Mouse (Mus musculus) spleen, postnatal 14 days (tissue): ENCODE results near the gene Whamm.

ENCODE experiments used
- DNase-seq, 2 experiments: peaks; one replicate each; pipeline ENCODE4 v3.0.0; 2021 to 2022; ENCODE audit warnings: low spot score in 2 of 2

Gene Whamm

DNA sequence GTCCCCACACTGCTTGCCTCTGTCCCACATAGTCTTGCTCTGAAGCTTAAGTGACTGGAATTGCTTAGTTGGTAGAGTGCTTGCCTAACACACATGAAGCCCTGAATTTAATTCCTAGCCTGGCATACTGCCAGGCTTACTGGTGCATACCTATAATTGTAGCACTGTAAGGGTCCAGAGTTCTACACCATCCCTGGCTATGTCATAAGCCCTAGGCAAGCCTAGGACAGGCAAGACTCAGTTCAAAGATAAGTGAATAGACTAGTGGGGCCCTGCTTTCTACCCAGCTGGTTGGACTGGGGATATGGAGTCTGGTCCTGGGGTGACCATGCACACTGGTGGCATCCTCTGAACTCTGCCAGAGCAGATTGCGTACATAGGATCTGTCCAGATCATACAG is 26.6 kb downstream of the Whamm start:
- no peak for DNase-seq

DNA sequence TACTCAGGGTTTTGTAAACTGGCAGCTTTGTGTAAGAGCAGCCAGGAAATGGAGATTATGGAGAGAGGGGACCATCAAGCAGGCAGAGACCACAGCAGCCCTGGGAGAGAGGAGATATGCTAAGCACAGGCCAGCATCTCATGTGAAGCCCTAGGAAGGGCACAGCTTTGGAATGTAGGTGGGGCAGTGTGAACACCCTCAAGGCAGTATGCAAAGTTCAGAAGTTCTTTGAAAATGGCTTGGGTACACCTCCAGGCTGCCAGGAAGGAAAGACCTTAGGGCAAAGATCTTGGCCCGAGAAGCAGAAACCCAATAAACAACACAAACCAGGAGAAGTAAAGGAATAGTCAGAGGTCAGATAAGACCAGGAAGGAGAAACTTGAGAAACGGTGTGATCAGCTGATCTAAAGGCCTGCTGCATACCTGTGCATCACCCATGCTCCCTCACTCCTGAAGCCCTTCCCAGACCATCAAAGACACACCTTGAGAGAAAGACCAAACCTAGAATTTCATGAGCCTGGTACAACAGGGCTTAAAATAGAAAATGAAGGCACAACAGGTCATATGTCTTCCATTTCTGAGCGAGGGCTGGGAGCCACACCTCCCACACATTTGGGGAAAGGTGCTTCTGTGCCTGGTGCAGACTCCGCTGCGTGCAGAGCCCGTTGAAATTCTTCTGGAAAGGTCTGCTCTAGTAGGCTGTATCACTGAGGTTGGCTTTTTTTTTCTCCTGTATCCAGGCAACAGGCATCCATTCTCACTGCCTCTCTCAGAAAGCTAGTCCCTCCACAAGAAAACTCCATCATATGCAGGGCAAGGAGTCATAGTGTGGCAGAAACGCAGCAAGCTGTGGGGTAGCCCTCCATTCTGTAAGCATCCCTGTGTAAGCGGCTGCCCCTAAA is 28.6 kb downstream of the Whamm start:
- no peak for DNase-seq

DNA sequence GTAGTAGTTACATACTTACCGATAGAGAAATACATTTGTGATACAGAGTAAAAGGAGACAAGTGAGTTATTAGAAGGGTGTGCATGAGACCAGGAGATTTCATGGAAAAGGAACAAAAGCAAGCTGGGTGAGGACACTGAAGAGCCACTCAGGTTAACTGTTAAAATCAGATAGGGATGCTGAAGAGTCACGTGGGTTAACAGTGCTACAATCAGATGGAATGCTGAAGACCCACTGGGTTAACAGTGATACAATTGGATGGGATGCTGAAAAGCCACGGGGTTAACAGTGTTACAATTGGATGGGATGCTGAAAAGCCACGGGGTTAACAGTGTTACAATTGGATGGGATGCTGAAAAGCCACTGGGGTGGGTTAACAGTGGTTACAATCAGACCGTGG is 33.9 kb downstream of the Whamm start:
- no peak for DNase-seq

DNA sequence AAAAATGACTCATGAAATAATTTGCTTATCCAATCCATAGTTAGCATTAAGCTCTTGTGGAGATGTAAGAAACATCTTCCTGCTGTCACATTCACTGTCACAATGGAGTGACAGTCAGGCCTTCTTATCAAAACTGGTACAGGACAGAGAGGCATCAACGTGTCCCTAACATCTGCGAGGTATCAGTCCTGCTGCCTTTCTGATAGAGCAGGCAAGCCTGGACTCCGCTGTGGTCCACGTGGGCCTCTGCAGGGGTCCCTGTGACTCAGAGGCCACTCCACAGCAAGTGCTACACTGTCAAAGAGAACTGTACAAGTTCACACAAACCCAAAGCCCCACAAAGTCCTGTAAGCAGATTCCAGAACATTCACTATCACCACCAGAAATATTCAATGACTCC is 34.4 kb downstream of the Whamm start:
- no peak for DNase-seq

DNA sequence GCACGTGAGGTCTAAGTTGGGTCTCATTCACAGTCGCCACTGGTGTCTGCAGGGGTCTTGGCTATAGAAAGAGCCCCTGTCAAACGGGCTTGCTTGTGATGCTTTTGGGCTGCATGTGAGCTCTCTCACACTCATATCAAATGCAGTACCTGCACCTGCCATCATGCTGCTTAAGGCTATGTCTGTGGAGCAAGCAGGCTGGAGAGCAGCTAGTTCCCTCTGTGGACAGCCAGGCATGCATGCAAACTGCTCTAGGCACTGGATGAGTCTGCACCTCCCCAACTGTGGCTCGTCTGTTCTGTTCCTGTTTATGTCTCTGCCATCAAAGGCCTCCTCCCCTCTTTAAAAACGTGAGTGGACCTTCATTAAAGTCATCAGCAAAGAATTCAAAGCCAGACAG is 35.4 kb downstream of the Whamm start:
- no peak for DNase-seq

DNA sequence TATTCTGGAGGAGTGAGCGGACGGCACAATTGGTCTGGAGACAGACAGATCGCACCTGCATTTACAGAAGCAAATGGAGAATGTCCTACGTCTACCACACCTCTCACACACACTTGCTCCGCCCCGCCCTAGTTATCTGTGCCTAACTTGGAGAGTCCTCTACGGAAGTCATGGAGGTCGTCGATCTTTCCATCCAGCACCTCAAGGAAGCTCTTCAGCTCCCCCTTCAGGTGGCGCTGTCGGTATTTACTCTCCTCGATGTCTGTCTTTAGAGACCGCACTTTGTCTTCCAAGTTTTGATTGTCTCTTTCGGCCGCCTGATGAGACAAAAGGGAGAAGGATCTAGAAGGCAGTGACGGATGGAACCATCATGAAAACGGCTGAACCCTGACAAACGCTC is 39.1 kb downstream of the Whamm start:
- DNase-seq, result peak in 1 of 2 experiments; percentile 14

DNA sequence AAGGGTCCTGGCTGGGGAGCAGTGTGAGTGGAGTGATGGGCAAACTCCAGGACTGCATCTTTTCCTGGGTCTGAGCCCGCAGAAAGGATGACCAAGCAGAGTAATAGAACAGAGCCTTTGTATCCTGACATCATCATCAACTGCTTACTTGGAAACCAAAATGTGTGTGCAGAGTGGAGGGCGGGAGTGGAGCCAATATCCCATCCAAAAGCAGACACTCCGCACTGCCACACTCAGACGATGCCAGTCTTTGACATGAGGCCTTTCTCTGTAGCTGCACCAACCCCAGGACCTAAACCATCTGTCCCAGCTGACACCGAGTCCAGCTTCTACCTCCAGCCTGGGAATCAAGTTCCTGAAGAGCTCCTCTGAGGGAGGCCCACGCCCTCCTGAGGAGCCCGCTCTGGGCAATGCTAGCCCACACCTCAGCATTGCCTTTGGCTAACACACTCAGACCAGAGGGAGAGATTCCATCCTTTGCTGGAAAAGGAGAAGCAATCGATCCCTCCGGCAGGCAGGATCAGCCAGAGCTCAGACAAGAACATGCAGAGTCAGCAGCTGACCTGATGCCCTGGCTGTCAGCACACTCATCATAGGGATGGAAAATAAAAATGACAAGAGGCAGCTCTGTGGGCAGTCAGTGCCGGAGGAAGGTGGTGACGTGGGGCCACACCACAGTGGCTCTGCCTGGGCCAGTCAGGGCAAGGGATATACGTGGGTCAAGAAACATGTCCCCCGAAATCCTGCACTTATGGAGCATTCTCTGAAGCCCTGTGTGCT is 42.0 kb downstream of the Whamm start:
- DNase-seq, result no peak

DNA sequence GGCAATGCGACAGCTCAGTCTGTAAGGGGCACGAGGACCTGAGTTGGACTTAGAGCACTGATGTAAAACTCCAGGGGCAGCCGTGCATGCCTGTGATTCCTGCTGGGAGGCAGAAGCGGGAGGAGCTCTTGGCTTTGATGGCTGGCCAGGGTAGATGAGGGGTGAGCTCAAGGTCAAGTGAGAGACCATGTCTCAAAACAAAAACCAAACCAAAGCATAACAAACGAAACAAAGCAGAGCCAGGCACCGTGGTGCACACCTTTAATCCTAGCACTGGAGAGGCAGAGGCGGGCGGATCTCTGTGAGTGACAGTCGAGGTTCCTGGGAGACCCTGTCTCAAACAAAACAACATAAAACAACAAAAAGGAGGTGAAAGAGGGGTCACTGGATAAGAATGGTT is 44.0 kb downstream of the Whamm start:
- no peak for DNase-seq

DNA sequence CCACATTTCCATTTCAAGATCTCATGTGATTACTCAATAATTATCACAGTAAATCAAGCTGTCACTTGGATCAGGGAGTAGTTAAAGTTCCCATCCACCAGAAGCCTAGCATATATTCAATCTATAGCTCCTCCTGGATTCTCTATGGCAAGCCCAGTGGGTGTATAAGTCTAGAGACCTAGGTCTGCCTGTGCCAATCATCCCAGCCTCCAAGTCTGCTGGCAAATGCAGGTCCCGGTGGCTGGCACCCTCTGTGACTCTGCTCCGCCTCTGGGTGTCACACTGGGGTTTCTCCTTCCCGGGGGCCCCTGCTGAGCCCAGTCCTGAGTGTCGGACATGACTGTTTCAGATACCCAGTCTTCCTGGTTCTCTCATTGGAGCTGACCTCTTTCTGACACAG is 51.7 kb downstream of the Whamm start:
- no peak for DNase-seq

DNA sequence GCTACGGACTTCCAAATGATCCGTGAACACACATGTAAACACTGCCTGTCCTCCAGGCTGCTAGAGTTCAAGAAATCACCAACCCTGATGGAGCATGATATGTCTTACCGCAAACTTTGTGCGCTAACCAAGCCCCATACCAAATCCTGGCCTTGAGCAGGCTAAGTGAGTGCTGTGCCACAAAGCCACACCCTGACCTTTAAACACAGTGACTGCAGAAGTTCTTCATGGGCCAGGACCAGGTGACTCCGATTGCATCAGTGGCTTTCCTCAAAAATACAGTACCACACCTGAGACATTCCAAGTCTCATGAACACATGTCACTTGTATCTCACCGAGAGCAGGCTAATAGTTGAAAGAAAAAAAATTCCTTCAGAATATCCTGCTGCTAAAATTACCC is 52.7 kb downstream of the Whamm start:
- no peak for DNase-seq

DNA sequence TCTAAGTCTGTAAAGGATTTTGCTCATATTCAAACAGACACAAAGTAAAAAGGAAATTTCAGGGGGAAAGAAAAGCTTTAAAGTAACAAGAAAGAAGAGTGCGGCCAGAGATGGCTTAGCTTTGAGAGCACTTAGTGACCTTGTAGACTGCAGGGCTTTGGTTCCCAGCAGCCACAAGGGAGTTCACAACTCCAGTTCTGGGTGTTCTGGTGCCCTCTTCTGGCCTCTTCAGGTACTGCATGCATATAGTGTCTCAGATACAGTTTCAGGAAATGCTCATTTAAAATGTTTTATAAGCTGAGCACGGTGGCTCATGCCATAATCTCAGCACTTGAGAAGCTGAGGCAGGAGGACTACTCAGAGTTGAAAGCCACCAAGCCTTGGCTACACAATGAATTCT is 55.4 kb downstream of the Whamm start:
- peak in 1 of 2 experiments; percentile 9 for DNase-seq

DNA sequence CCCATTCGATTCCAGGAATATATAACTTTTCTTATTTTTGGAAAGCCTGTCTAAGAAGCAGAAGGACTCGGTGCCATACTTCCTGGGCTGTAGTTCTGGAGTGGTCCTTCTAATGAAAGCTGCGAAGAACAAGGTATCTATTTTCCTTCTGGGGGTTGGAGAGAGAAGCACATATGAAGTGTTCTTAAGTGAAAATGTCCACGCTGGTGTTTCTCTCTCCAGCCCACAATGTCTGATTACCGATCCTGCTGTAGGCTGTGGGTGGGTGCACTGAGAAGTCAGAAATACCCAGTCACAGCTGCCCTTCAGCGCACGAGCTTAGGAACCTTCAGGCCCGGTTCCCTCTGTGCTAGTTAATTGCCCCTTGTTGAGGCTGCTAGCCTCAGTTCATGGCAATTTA is 60.2 kb downstream of the Whamm start:
- DNase-seq, result no peak

DNA sequence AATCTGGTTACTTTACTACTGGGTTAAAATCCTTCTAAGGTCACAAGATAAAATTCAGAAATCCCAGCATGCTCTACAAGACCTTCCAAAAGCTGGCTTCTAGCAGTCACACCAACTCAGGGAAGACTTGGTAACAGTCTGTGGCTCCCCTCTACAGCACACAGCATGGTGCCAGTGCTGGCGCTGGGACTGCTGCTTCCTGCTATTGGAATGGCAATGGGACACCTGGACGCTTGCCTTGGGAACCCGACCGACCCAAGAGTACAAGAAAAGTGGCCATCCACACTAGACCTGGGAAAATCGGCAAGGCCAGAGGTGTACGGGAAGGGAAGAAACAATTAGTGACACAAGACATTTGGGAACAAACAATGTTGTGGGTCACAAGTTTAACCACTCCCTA is 61.5 kb downstream of the Whamm start:
- DNase-seq, result no peak

DNA sequence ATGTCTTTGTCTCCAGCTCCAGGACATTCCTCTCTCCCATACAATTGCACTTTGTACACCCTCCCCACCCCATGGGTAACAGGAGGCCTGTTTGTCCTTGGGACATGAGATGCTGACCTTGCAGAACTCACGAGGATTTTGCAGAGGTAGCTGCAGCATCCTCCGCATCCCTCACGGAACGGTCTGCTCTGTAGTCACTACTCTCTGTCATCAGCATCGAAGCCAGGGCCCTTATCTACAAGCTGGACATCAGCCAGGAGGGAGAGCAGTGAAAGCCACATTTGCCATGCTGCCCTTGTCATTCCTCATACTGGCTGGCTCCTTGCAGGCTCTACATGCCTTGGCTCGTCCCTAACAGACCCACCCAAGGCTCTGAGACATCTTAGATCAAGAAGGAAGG is 70.0 kb downstream of the Whamm start:
- no peak for DNase-seq

DNA sequence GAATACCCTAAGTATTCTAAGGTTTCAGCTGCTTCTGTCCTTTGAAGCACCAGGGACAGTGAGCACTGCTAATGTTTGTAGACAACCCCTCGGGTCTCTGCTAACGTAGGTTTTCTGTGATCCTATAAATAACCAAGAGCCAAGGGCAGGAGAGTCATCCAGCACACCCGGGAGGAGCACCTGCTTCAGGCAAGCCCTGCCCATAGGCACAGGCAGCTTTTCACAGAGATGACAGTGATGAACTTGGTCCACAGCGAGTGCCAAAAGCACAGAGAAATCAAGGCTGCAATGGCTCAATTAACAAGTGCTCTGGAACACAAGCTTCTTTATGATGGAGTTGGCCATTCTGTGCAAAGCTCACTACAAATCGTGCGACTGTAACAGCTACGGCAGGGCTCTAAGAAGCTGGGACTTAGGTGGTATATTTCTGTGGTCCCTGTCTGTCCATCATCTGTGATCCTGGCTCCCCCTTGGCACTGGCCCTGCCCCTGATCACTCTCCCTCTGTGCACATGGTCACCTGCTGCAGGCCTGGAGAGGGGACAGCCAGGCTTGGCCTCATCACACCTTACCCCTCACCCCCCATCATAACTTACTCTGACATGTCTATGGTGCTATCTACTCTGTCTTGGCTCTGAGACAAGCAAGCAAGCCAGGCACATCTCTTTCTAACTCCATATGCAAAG is 73.6 kb downstream of the Whamm start:
- no peak for DNase-seq
